Mouse (Mus musculus): Measurements from ENCODE around the gene Gp1bb. TPM values are rescaled to one million over a fixed set of nuclear protein-coding genes. Genes with fewer than 3 reads are reported as not detected.

Gp1bb gene
- total RNA-seq, 2 experiments from 2014 or later: 0.29 TPM; not detected in 1

DNA sequence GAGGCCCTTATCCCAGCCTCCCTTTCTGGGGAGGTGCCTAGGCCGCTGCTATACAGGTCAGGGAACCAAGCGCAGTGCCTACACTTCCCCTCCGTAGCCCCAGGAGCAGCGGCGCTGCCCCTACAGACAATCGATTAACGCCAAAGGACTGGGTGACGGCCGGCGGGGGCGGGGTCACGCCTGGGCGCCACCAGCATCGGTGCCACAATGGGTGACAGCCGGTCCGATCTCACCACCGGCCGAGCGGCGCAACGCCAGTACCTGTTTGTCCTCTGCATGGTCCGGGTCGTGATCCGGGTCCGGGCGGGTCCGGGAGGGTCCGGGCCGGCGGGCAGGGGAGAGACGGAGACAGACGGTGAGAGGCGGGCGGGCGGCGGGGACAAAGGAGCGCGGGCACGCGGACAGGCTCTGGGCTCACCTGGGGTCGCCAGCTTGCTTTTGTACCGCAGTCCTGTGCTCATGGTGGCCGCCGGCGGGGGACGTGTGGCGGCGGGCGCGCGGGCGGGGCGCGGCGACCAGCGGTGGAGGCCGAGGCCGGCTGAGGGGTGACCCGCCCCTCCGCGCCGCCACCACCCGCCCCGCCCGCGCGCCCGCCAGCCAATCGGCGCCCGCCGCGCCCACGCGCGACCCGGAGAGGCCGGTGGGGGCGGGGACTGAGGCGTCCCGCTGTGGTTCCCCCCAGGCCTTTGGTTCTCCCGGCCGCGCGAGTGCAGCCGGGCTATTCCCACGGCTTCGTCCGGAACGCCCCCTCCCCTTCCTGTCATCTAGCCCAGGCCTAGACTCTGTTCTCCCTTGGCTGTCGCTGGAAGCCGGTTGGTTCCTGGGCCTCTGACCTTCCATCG, 7.4 kb upstream of the Gp1bb start, which contains the start of gene Sept5:
TSS of gene Sept5 (minus strand) at position 565 of the 842 bp plus-strand sequence.
- intact Hi-C loops (cut with DNase I): loop anchor here (5.0 kb wide), 3 partner anchors 48 to 228 kb away; no protein-coding TSS in a partner anchor
- peak; percentile 78 to 85 for DNase-seq

DNA sequence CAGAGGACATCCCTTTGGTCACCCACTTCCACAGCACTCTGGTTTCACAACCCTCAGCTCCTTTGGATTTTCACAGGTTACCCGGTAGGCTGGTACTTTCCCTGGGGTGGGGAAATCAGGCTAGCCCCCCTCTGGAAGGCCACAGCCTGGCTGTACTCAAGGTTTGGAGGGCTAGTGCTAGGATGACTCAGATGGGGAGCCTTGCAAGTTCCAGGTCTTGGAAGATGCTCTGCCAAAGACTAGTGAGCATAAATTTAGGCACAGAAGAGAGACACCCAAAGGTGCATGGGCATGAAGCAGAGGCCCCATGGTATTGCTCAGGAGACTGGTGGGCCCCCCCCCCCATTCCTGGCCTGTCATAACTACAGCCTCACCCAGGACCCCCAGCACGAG, 6.7 kb upstream of the Gp1bb start:
- intact Hi-C loops (cut with DNase I): loop anchor here (5.0 kb wide), 3 partner anchors 48 to 228 kb away; no protein-coding TSS in a partner anchor
- DNase-seq: no peak

DNA sequence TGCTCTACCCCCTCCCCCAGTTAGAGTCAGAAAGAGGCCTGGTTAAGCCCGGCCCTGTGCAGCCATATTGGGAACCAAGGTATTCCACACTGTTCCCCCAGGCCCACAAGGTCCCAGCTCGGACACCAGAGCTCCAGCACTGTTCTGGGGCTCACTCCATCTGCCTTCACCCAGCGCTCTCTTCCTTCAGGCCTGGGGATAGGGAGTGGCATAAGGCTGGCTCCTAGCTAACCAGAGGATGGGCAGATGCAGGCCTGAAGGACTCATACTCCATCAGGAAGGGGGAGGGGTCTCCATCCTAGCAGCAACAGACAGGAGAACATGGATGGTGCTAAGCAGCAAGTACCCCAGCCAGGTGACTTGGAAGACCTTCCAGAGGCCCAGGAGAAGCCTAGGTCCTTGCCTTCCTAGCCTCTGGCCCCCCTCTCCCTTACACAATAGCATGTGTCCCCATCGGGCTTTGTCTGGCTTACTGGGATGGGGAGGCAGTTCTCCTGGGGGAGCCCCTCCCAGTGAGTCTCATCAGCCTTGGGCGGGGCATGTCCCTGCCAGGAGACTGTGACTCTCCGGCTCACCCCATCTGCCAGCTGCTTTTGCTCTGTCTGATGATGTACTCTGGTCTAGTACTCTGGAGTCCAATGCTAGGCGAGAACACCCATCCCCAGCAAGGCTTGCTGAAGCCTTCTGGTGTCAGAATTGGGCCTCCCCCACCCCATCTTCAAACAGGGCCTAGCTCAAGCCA, 6.2 kb upstream of the Gp1bb start:
- no peak for DNase-seq
- intact Hi-C loops (cut with DNase I): loop anchor here (5.0 kb wide), 3 partner anchors 49 to 229 kb away; no protein-coding TSS in a partner anchor

DNA sequence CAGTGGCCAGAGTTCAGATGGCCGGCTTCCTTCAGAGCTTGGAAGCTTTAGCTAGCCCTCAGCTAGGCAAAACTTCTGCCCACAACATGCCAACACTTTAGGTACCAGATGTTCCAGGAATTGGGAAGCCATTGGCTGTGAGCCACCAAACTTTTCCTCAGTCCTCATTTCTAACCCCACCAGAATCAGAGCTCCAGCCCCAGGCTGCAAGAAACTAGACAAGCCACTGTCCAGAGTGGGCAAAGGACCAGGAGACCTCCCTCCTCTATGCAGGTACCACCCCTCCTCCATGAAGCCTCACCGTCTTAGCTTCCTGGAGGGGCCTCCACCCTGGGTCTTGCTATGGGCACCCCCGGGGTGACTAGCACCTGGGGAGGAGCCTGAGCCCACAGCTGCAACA, 5.0 kb upstream of the Gp1bb start:
- intact Hi-C loops (cut with DNase I): loop anchor here (5.0 kb wide), 3 partner anchors 50 to 230 kb away; no protein-coding TSS in a partner anchor
- DNase-seq: no peak

DNA sequence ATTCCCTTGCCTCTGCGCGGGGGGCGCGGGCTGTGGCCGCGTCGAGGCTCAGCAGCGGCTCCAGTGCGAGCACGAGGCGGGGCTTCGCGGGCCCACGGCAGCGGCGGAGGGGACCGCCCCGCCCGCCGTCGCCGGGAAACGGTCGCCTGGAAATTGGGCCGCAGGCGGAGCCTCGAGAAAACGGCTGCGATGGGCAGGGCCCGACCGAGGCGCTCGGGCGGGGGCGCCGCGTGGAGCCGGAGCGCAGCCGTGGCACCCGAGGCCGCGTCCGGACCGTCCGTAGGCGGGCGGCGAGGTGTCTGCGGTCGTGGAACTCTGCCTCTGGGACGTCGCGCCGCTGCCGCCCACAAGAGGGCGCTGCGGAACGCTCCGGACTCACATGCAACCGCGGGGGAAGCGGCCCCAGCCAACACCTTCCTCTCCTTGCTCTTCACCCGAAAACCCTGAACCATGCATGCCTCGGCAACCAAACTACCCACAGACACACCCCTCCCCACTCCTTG, 4.2 kb upstream of the Gp1bb start, which contains the start of gene Gm49601:
TSS of gene Gm49601 (minus strand) at position 52 of the 503 bp plus-strand sequence.
- intact Hi-C loops (cut with DNase I): loop anchor here (5.0 kb wide), 3 partner anchors 51 to 231 kb away; no protein-coding TSS in a partner anchor
- peak; percentile 89 to 93 for DNase-seq

DNA sequence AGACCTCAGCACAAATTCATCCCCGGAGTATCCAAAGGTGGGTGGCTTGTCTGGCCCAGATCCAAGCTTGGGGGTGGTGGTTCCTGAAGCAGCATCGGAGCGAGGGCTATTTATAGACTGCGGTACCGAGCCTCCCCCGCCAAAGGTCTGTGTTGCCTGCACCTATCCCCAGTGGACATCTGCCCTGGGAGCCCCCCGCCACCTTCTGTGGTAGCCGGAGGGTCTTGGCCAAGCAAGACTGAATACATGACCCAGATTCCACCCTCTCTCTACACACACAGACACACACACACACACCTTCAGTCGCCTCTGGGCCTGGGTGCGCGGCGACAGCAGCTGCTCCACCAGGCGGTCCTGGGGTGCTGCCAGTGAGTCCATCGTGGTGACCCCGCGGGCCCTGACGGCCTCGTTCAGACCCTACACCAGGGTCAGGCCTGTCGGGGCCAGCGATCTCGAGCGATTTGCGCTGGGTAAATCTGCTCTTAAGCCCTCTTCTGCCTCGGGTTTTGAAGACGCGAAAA, 3.6 kb upstream of the Gp1bb start:
- DNase-seq: peak in 1 of 2 experiments; percentile 21
- intact Hi-C loops (cut with DNase I): loop anchor here (5.0 kb wide), 3 partner anchors 51 to 231 kb away; no protein-coding TSS in a partner anchor

DNA sequence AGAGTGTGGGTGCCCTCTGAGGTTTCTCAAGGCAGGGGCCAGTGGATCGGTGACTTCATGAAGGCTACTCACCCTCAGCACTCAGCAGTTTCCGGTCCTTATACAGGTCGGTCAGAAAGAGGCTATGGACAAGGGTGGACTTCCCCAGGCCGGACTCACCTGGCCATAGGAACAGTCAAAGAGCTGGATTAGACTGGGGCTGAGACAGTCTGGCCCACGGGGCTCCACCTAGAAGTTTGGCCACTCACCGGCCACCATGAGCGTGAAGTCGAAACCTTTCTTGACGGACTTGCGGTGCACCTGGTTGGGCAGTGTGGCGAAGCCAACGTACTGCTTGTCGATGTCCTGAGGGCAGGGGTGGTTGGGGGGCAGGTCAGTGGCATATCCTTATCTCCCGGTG, 2.9 kb upstream of the Gp1bb start:
- intact Hi-C loops (cut with DNase I): loop anchor here (5.0 kb wide), 3 partner anchors 52 to 232 kb away; no protein-coding TSS in a partner anchor
- DNase-seq: no peak

DNA sequence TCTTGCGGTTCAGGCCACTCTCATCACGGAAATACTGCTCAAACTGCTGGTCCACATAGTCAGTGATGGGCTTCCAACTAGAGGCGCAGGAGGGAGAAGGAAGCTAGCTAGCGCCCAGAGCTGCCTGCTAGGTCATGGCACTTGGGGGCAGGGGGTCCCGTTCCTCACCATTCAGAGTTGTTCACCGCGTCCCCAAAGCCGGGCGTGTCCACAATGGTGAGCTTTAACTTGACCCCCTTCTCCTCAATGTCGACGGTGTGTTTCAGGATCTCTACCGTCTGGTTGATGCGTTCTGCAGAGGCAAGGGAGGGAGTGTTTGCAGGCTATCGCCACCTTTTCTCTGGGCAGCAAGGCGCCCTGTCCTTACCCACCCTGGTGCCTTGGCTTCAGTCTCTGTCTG, 2.4 kb upstream of the Gp1bb start:
- intact Hi-C loops (cut with DNase I): loop anchor here (5.0 kb wide), 3 partner anchors 53 to 233 kb away; no protein-coding TSS in a partner anchor
- no peak for DNase-seq

DNA sequence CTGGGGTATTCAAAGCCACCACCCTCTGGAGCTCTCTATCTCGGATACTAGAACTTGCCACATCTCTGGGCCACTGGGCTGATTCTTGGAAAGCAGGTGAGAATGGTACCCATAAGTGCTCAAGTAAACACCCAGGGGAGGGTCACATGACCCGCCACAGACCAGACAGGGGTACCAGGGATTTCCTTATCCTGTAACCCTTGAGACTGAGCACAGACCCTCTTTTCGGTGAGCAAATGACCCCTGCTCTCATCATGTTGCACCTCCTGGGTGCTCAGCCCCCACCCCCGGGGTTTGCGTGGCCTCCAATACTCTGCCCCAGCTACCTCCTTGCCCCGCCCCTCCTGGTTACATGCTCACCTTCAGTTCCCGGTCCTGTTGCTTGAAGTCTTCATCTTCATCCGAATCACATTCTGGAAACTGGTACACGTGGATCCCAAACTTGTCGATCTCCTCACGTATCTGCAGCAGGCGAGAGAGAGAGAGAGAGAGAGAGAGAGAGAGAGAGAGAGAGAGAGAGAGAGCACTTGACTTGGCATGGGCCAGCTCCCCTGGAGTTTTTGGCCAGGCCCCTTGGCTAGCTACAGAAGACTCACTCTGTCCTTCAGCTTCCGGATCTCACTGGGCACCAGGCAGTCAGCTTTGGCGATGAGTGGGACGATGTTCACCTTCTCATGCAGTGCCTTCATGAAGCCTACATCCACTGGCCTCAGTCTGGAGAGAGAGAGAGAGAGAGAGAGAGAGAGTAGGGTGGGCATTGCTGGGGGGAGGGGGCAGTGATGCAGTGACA, 1.7 kb upstream of the Gp1bb start:
- intact Hi-C loops (cut with DNase I): no loop called here
- DNase-seq: no peak

DNA sequence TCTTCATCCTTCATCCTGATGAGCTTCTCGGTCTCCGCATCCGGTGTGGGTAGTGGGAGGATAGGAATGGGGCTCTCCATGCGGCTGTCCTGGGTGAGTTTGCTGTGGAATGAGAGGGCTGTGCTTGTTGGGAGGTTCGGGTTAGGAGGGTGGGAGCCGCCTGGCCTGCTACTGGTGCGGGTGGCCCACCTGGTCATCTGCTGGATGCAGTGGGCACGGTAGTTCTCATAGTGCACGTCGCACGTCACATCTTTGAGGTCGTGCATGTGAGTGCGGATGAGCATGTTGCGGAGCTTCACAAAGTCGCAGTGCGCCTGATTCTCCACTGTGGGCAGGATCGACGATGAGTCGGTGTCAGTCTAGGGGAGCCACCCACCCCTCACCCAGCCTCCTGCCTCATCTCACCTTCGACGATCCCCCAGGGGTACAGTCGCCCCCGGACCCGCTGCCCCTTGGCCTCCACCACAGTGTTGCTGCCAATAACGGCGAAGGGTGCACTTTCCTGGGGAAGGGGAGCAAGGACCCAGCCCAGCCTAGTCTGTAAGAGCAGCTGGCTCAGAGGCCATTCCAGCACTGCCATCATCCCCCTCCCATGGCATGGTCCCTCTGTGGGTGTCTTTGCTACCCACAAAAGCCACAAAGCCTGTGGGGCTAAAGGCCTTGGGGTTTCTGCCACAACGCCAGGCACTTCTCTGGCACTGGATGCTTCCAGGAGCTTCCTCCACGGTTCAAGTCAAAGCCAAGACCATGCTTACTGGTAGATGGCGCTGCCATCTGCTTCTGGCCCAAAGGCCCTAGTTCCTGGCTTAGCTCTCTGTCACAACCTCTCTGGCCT, 930 bp upstream of the Gp1bb start:
- intact Hi-C loops (cut with DNase I): no loop called here
- DNase-seq: no peak

DNA sequence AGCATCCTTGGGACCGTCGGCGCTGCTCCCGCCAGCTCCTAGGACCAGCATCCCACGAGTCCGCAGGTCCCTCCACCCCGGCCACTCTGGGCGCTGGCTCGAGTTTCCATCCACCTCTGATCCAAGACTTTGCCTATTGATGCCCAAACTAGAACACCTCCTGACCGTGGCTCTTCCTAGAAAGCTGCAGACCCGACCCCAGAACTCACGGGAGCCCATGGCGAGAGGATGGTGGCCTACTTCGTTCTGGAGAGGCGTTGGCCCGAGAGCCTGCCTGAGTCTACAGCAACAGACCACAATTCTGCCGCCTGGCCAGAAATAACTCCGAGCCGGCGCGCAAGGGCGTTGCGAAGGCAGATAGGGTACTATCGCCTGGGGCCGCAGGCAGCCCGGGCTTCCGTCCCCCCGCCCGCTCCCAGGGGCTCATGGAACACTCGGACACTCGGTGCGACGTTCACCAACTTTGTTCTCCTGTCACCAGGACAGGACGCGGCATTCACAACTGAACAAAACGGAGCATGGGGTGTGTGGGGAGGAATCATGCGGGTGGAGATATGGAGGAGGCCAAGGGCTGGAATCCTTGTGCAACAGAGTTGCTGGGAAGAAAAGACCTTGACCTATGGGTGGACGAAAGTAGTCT, 721 bp downstream of the Gp1bb start:
- intact Hi-C loops (cut with DNase I): no loop called here
- peak; percentile 30 to 38 for DNase-seq

DNA sequence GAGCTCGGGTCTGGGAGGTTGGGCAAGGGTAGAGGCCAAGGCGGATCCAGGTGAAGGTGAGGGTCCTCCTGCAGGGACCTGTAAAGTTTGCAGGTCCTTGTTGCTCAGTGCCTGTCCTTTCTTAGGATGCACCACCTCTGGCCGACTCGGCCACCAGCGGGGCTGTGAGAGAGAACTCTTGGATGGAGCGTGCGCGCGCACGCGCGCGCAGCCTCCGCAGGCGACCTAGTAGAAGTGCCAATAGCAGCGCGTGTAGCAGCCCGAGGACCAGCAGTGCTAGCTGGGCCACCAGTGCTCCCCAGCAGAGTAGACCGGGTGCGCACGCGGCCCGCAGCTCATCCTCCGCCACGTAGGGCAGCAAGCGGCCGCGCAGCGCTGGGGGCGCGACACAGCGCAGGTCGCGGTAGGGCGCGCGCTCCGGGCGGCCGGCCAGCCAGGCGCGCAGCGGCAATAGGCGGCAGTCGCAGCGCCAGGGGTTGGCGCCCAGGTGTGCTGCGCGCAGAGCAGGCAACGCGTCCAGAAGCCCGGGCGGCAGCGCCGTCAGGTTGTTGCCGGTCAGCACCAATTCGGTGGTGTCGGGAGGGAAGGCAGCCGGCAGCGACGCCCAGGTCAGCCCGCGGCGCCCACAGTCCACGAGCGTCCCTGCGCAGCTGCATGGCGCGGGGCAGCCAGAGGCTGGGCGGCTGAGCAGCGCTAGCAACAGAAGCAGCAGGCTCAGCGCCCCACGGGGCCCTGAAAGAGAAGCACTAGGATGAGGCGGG, 1.4 kb downstream of the Gp1bb start:
- DNase-seq: peak; percentile 40 to 53
- intact Hi-C loops (cut with DNase I): no loop called here

DNA sequence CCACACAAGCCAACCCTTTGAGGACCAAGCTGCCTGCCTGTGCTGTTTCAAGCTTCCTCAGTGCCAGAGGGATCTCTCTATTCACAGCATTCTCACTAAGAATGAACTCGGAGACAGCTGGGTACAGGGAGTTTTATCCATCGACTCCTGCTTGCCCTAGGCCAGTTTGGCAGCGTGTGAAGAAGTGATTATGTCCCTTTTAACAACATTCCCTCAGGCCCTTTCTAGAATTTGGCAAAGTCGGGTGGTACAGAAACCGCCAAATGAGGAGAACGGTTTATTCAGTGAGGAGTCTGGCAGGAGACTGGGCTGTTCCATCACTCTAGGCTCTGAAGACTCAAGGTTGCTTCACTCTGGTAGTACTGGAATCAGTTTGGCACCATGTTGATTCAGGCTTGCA, 2.0 kb downstream of the Gp1bb start:
- intact Hi-C loops (cut with DNase I): no loop called here
- DNase-seq: no peak

DNA sequence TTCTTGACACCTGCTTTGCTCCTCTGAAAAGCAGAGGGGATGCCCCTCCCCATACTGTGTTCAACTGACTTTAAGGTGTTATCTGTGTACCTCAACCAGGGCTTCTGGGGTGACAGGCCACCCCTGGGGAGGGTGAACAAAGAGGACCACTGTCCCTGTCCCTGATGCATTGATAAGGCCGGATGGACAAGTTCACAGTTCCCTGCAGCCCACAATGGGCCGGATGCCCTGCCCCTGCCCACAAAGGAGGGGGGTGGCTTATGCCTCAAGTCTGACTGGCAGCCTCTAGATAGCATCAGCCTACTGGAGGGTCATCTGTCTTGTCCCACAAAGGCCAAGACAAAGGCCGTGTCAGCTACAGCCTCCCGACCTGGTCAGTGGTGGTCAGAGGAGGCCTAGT, 3.1 kb downstream of the Gp1bb start:
- no peak for DNase-seq
- intact Hi-C loops (cut with DNase I): loop anchor here (2.0 kb wide), 1 partner anchor 274 kb away; no protein-coding TSS in a partner anchor

DNA sequence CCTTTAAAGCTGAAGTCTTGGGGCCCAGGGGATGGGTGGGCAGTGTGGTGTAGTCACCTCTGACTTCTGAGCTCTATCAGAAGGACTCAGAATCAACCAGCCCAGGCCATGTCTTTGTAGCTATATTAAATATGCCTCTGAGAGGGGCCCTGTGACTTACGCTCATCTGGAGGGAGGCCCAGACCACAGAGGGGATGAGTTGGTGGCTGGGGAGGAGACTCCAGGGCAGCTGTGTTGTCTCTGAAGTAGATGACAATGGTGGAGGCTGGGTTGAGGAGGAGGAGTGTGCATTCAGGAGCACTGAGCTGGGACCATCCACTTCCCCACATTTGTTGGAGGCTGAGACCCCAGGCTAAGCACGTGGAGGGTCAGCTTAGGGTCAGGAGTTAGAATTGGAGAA, 3.9 kb downstream of the Gp1bb start:
- intact Hi-C loops (cut with DNase I): loop anchor here (2.0 kb wide), 1 partner anchor 273 kb away; no protein-coding TSS in a partner anchor
- no peak for DNase-seq

DNA sequence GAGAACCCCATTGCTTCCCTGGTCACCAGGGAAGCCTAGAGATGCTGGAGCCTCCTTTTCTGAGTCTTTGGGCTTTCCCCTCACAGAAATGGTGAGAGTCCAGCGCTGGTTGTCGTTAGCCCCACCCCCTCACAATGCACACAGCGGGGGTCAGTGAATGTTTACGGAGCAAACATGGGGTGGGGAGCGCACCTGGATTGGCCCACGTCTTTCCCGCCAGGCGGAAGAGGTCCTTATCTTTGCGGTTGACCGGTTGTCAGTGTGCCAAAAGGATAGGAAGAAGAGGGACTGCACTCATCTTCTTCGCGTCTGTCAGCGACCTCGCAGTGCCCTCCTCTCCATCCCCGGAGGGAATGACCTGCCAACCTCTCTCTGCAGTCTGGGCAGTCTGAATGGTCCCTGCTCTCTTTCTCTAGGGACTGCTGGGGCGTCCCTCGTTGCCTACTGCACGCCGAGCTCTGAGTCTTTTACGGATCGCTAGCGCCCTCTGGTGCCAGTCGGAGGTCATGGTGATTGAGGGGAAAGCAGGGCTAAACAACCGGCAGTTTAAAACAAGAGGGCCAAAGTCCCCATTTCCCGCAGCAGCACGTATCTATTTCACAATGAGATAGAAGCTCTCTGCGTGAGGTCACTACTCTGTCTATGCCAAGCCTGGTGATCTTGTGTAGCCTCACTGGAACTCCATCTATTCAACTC, 4.7 kb downstream of the Gp1bb start:
- DNase-seq: peak; percentile 89 to 94
- intact Hi-C loops (cut with DNase I): loop anchor here (1.0 to 2.0 kb wide), 2 partner anchors 174 to 273 kb away; no protein-coding TSS in a partner anchor

DNA sequence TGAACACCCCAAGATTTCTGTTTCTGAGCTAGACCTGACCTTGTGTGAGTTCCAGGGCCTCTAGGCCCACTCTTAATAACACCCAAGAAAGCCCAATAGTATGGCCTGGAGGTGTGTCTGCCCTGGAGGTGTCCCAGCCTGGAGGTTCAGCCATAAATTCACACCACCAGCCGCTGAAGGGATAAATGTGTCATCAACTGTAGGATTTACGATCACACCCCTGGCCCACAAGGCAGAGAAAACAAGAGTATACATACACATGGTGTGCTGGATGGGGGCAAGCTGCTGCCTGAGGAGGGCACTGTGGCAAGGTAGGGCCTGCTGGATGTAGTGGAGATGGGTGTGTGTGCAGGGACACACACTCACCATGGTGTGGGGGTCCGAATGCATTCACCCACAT, 8.9 kb downstream of the Gp1bb start:
- intact Hi-C loops (cut with DNase I): no loop called here
- no peak for DNase-seq
